Mouse (Mus musculus) erythroblast, embryonic 14.5 days (primary cell): ENCODE measurements around the gene Nfkbil1.

Experiments used
- GATA1 ChIP-seq: IDR thresholded peaks from 2 replicates; pipeline ENCODE4 v1.6.1; 2012; ENCODE audit warnings: low read length, inconsistent platforms, mixed read lengths
- TAL1 ChIP-seq: IDR thresholded peaks from 3 replicates; pipeline ENCODE4 v1.6.1; 2012; ENCODE audit warnings: low read length, inconsistent platforms, mixed read lengths

DNA sequence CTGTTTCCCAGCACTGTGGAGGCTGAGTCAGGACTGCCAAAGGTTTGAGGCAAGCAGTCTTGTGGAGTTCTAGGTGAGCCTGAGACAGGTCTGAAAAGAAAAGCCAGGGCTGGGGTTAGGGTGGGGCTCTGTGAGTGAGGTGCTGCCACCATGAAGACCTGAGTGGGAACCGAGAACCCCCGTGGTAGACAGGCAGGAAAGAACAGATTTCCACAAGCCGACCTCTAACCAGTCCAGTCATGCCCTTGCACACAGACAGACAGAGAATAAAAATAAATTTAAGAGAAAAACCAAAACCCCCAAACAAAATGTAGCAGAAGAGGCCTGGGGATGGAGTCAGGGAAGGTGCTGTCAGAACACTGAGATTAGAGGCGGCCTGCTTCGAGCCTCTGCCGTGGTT, 60.2 kb downstream of the Nfkbil1 start:
- TF ChIP-seq GATA1 (no peak), TAL1 (no peak)
